Mouse (Mus musculus): ENCODE results near the gene Gm49320. TPM values are rescaled to one million over a fixed set of nuclear protein-coding genes. Genes with fewer than 3 reads are reported as not detected.

Gene Gm49320
- polyA plus RNA-seq, 1 experiment: 6.3 TPM

GRCm38 (mm10) chr8:4258233-4258632, 19.6 kb downstream of the Gm49320 start:
- peak in 1 of 2 experiments; percentile 88 for DNase-seq (ENCODE audit: extremely low spot score in 1 of 2, low spot score in 1 of 2)

GRCm38 (mm10) chr8:4258678-4259077, 20.0 kb downstream of the Gm49320 start:
- no peak for DNase-seq (ENCODE audit: extremely low spot score in 1 of 2, low spot score in 1 of 2)

GRCm38 (mm10) chr8:4259125-4259804, 20.6 kb downstream of the Gm49320 start, which contains the start of gene Ctxn1:
Ctxn1 (minus strand) TSS chr8:4259274.
- peak; percentile 79 to 92 for DNase-seq (ENCODE audit: extremely low spot score in 1 of 2, low spot score in 1 of 2)

GRCm38 (mm10) chr8:4259805-4260170, 21.1 kb downstream of the Gm49320 start:
- DNase-seq (ENCODE audit: extremely low spot score in 1 of 2, low spot score in 1 of 2): no peak

GRCm38 (mm10) chr8:4263105-4263791, 24.6 kb downstream of the Gm49320 start:
- DNase-seq (ENCODE audit: extremely low spot score in 1 of 2, low spot score in 1 of 2): peak in 1 of 2 experiments; percentile 58

- no peak for DNase-seq (ENCODE audit: extremely low spot score in 1 of 2, low spot score in 1 of 2)
Measured at GRCm38 (mm10) chr8:4265160-4265914, 26.7 kb downstream of the Gm49320 start.

GRCm38 (mm10) chr8:4267627-4268026, 29.0 kb downstream of the Gm49320 start:
- DNase-seq (ENCODE audit: extremely low spot score in 1 of 2, low spot score in 1 of 2): no peak

- no peak for DNase-seq (ENCODE audit: extremely low spot score in 1 of 2, low spot score in 1 of 2)
Measured at GRCm38 (mm10) chr8:4269609-4270008, 30.9 kb downstream of the Gm49320 start.

GRCm38 (mm10) chr8:4275275-4276110, 36.8 kb downstream of the Gm49320 start, which contains the start of gene Timm44:
Timm44 (minus strand) TSS chr8:4275913.
- peak; percentile 94 to 97 for DNase-seq (ENCODE audit: extremely low spot score in 1 of 2, low spot score in 1 of 2)

GRCm38 (mm10) chr8:4276111-4276465, 37.4 kb downstream of the Gm49320 start:
- no peak for DNase-seq (ENCODE audit: extremely low spot score in 1 of 2, low spot score in 1 of 2)

- no peak for DNase-seq (ENCODE audit: extremely low spot score in 1 of 2, low spot score in 1 of 2)
Measured at GRCm38 (mm10) chr8:4292738-4293137, 54.1 kb downstream of the Gm49320 start.

GRCm38 (mm10) chr8:4297822-4298221, 59.2 kb downstream of the Gm49320 start:
- no peak for DNase-seq (ENCODE audit: extremely low spot score in 1 of 2, low spot score in 1 of 2)

Other genes with a start within 250 kb of the Gm49320 start
- gene Cd209f, start 133.0 kb upstream of the Gm49320 start, polyA plus RNA-seq (2012; rRNA removed): 0.48 and 1.4 TPM in 2 replicates
- 0.38 and 0.58 TPM in 2 replicates for gene Cd209g, start 104.8 kb upstream of the Gm49320 start, polyA plus RNA-seq (2012; rRNA removed)
- 76.1 and 83.7 TPM in 2 replicates for gene Evi5l, start 72.3 kb upstream of the Gm49320 start, polyA plus RNA-seq (2012; rRNA removed)
- gene Prr36, start 21.4 kb upstream of the Gm49320 start, polyA plus RNA-seq (2012; rRNA removed): 17.4 and 18.3 TPM in 2 replicates
- 0.02 TPM in 2 replicates for gene Lrrc8e, start 12.0 kb upstream of the Gm49320 start, polyA plus RNA-seq (2012; rRNA removed)
- gene Map2k7, start 125 bp upstream of the Gm49320 start, polyA plus RNA-seq (2012; rRNA removed): 67.1 and 68.3 TPM in 2 replicates
- gene Tgfbr3l, start 9.3 kb downstream of the Gm49320 start, polyA plus RNA-seq (2012; rRNA removed): 37.1 and 54.6 TPM in 2 replicates
- 45.3 and 48.2 TPM in 2 replicates for gene Snapc2, start 14.2 kb downstream of the Gm49320 start, polyA plus RNA-seq (2012; rRNA removed)
- gene Ctxn1, start 20.4 kb downstream of the Gm49320 start, polyA plus RNA-seq (2012; rRNA removed): 883 and 1,085 TPM in 2 replicates
- gene Timm44, start 37.0 kb downstream of the Gm49320 start, polyA plus RNA-seq (2012; rRNA removed): 111 and 131 TPM in 2 replicates
- 22.4 and 23.6 TPM in 2 replicates for gene Ccl25, start 86.3 kb downstream of the Gm49320 start, polyA plus RNA-seq (2012; rRNA removed)
- gene Elavl1, start 86.5 kb downstream of the Gm49320 start, polyA plus RNA-seq (2012; rRNA removed): 39.9 and 40.2 TPM in 2 replicates

Data from frontal cortex, adult 2 months (tissue).